Mouse (Mus musculus): ENCODE data around the gene Usp42.

- TF ChIP-seq CTCF (conservative IDR thresholded peaks at IDR 0.05; ENCODE audit: insufficient read depth, insufficient read length, low read depth, low read length) (no peak), POLR2A (IDR thresholded peaks at IDR 0.05; ENCODE audit: low read depth, low read length) (no peak)
Observed at GRCm38 (mm10) chr5:143704875-143705658, 27.0 kb downstream of the Usp42 start.
